Mouse (Mus musculus): ENCODE measurements around the gene Ugt1a2. TPM values are rescaled to one million over a fixed set of nuclear protein-coding genes. Genes with fewer than 3 reads are reported as not detected.
"Not testable (repeated sequence)": the region's sequence is repeated elsewhere in the genome, so short reads cannot be mapped to it uniquely, and the experiment has no call there.

The Ugt1a2 gene
- total and polyA plus RNA-seq, 3 experiments = not detected

DNA sequence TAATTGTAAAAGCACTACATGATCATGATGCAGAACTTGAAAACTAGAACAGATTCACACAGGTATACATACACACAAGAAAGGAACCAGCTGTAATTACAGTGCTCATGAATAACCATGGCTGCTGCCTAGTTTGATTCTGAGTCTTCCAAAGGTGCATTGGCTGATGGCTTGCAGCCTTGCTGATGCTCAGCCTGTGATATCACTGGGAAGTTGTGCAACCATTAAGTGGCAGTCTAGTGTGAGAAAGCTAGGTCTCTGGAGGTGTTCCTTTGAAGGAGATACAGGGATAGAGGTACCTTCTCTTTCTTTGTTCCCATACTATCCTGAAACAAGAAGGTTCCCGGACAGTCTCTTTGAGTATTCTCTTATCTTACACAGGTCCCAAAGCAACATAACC is 18.7 kb downstream of the Ugt1a2 start:
- intact Hi-C loops (cut with DNase I) = no loop called here
- no peak overlapping the region for H3K27ac ChIP-seq
- H3K79me2 ChIP-seq (replicated peaks; ENCODE audit: control insufficient read depth, insufficient read depth, low read length) = no peaks in the 10 kb centered on the region
- 15% methylated on average over 1 of the region's 1 CpGs for WGBS
- no peaks in the 10 kb centered on the region for H3K36me3 ChIP-seq (ENCODE audit: control insufficient read depth, insufficient read depth, low read length)
- DNase-seq = no peak
- no peaks in the 10 kb centered on the region for H3K27me3 ChIP-seq (ENCODE audit: control insufficient read depth, insufficient read depth, low read length)
- H3K4me3 ChIP-seq = no peak overlapping the region
- no peak for TF ChIP-seq POLR2A (IDR thresholded peaks at IDR 0.05; ENCODE audit: insufficient read depth, low read depth, low read length)
- TF ChIP-seq CTCF (IDR thresholded peaks at IDR 0.05) = no peak
- TF ChIP-seq EP300 (IDR thresholded peaks at IDR 0.05; ENCODE audit: insufficient read depth, low read depth, low read length) = no peak
- no peaks in the 10 kb centered on the region for H3K4me1 ChIP-seq (ENCODE audit: control insufficient read depth, insufficient read depth, low read length)
- no peak overlapping the region for H3K9ac ChIP-seq (ENCODE audit: low read depth, low read length)

DNA sequence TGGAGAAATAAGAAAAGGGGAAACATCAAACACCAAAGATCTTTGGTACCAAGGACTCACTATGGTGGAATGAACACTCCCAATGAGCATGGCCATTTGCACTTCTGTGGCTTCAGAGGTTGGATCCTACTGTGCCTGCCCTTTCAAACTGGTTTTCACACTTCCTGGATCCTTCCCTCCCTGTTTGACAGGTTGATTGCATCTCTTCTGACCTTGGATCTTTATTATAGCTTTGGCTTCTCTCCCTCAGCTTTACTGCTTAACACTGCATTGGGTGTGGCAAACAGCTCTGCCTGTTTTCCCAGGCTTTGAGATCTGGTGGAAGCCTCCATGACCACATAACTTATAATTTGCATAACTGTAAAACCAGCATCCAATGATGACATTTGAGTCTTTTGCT is 19.9 kb downstream of the Ugt1a2 start:
- Histone ChIP-seq H3K79me2 (replicated peaks; ENCODE audit: control insufficient read depth, insufficient read depth, low read length) (no peaks in the 10 kb centered on the region), H3K4me1 (ENCODE audit: control insufficient read depth, insufficient read depth, low read length) (no peaks in the 10 kb centered on the region), H3K36me3 (ENCODE audit: control insufficient read depth, insufficient read depth, low read length) (no peaks in the 10 kb centered on the region), H3K9ac (ENCODE audit: low read depth, low read length) (no peak overlapping the region), H3K4me3 (no peak overlapping the region), H3K27ac (no peak overlapping the region), H3K27me3 (ENCODE audit: control insufficient read depth, insufficient read depth, low read length) (no peaks in the 10 kb centered on the region)
- TF ChIP-seq CTCF (IDR thresholded peaks at IDR 0.05) (no peak), POLR2A (IDR thresholded peaks at IDR 0.05; ENCODE audit: insufficient read depth, low read depth, low read length) (no peak), EP300 (IDR thresholded peaks at IDR 0.05; ENCODE audit: insufficient read depth, low read depth, low read length) (no peak)
- DNase-seq = peak in 1 of 2 experiments; percentile 17
- intact Hi-C loops (cut with DNase I) = no loop called here

DNA sequence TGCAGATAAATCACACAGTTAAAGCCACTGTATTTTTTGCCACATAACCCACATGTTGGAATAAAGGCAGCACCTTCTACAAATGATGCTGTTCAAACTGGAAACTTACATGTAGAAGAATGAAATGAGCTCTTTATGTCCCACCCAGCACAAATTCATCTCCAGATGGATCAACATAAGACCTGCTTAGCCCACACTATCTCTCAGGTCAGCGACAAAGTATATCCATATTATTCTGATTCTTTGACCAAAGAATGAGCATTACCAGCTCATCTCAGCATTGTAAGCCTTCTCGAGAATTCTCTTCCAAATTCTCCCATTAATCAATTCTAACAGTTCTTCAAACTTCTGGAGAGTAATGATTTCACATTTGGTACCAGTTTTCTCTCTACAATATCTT is 21.8 kb downstream of the Ugt1a2 start:
- H3K79me2 ChIP-seq (replicated peaks; ENCODE audit: control insufficient read depth, insufficient read depth, low read length) = no peaks in the 10 kb centered on the region
- H3K9ac ChIP-seq (ENCODE audit: low read depth, low read length) = no peak overlapping the region
- intact Hi-C loops (cut with DNase I) = no loop called here
- H3K27ac ChIP-seq = no peak overlapping the region
- no peak for TF ChIP-seq CTCF (IDR thresholded peaks at IDR 0.05)
- TF ChIP-seq POLR2A (IDR thresholded peaks at IDR 0.05; ENCODE audit: insufficient read depth, low read depth, low read length) = no peak
- no peak for TF ChIP-seq EP300 (IDR thresholded peaks at IDR 0.05; ENCODE audit: insufficient read depth, low read depth, low read length)
- WGBS = 34% methylated on average over 2 of the region's 2 CpGs
- H3K4me1 ChIP-seq (ENCODE audit: control insufficient read depth, insufficient read depth, low read length) = no peaks in the 10 kb centered on the region
- H3K4me3 ChIP-seq = no peak overlapping the region
- H3K36me3 ChIP-seq (ENCODE audit: control insufficient read depth, insufficient read depth, low read length) = no peaks in the 10 kb centered on the region
- DNase-seq = no peak
- H3K27me3 ChIP-seq (ENCODE audit: control insufficient read depth, insufficient read depth, low read length) = no peaks in the 10 kb centered on the region

DNA sequence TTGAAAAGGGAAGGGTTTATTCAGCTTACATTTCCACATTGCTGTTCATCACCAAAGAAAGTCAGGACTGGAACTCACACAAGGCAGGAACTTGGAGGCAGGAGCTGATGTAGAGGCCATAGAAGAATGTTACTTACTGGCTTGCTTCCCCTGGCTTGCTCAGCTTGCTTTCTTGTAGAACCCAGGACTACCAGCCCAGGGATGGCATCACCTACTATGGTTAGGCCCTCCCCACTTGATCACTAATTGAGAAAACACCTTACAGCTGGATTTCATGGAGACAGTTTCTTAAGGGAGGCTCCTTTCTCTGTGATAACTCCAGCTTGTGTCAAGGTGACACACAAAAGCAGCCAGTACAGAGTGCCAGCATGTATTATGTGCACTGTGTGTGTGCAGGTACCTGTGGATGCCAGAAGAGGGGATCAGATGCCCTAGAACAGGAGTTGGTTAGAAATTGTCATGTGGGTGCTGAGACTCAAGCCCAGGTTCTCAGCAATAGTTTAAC is 22.7 kb downstream of the Ugt1a2 start:
- H3K27ac ChIP-seq; H3K79me2 ChIP-seq (replicated peaks; ENCODE audit: control insufficient read depth, insufficient read depth, low read length); H3K36me3 ChIP-seq (ENCODE audit: control insufficient read depth, insufficient read depth, low read length); H3K4me3 ChIP-seq; intact Hi-C loops (cut with DNase I); H3K9ac ChIP-seq (ENCODE audit: low read depth, low read length); DNase-seq; H3K4me1 ChIP-seq (ENCODE audit: control insufficient read depth, insufficient read depth, low read length); H3K27me3 ChIP-seq (ENCODE audit: control insufficient read depth, insufficient read depth, low read length): not testable (repeated sequence)

DNA sequence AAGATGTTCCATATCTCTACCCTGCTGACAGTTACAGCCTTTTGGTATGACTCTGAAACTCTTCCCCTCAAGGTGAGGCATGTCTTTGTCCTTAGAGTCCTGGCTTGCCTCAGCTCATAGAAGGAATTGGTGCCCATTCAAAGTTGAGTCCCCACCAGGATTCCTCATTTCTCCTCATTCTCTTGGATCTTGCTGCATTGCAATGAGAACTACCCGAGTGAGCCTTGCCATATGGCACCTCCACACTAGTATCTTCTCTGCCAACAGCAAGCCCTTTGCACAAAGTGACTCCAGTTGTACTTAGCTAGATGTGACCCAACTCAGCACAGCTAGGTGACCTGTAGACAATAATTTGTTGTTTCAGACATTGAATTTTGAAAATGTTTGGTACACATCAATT is 23.2 kb downstream of the Ugt1a2 start:
- intact Hi-C loops (cut with DNase I) = no loop called here
- TF ChIP-seq CTCF (IDR thresholded peaks at IDR 0.05) = no peak
- TF ChIP-seq POLR2A (IDR thresholded peaks at IDR 0.05; ENCODE audit: insufficient read depth, low read depth, low read length) = no peak
- TF ChIP-seq EP300 (IDR thresholded peaks at IDR 0.05; ENCODE audit: insufficient read depth, low read depth, low read length) = no peak

DNA sequence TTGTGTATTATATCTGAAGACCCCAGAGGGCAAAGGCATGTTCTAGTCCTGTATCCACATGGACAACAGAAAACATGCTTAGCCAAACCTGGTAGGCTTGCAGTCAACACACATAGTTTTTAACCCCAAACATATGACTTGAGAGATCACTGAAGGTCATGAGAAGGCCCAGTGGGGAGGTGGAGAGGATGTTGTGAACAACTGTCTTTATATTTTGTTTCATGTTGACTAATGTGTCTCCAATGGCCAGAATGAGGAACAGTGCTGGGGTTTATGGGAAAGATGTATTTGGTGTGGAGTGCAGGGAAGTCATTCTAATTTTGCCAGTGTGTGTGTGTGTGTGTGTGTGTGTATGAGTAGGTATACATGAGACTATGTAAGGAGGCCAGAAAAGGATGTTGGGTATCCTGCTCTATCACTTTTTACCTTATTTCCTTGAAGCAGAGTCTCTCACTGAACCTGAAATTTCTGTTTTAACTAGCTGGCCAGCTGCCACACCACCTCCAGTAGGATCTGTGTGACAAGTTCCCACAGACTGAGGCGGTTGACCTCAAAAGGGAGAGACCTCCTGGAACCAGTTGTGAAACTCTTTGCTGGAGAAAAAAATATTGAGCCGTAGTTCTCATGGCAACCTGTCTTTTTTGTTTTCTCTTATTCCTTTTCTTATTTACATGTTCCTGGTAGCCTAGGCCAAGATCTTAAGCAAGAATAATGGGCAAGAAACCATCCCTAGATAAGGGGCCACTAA is 23.8 kb downstream of the Ugt1a2 start:
- 56% methylated on average over 2 of the region's 2 CpGs for WGBS
- TF ChIP-seq CTCF (IDR thresholded peaks at IDR 0.05) (no peak), EP300 (IDR thresholded peaks at IDR 0.05; ENCODE audit: insufficient read depth, low read depth, low read length) (no peak), POLR2A (IDR thresholded peaks at IDR 0.05; ENCODE audit: insufficient read depth, low read depth, low read length) (no peak)
- intact Hi-C loops (cut with DNase I) = no loop called here
- Histone ChIP-seq H3K36me3 (ENCODE audit: control insufficient read depth, insufficient read depth, low read length) (no peaks in the 10 kb centered on the region), H3K4me3 (no peak overlapping the region), H3K79me2 (replicated peaks; ENCODE audit: control insufficient read depth, insufficient read depth, low read length) (no peaks in the 10 kb centered on the region), H3K9ac (ENCODE audit: low read depth, low read length) (no peak overlapping the region), H3K27me3 (ENCODE audit: control insufficient read depth, insufficient read depth, low read length) (no peaks in the 10 kb centered on the region), H3K27ac (no peak overlapping the region), H3K4me1 (ENCODE audit: control insufficient read depth, insufficient read depth, low read length) (no peaks in the 10 kb centered on the region)
- peak; percentile 24 to 34 for DNase-seq

More for the DNA sequence above, 23.2 kb downstream of the Ugt1a2 start:
- Histone ChIP-seq H3K27ac (no peak overlapping the region), H3K4me1 (ENCODE audit: control insufficient read depth, insufficient read depth, low read length) (no peaks in the 10 kb centered on the region), H3K4me3 (no peak overlapping the region), H3K36me3 (ENCODE audit: control insufficient read depth, insufficient read depth, low read length) (no peaks in the 10 kb centered on the region), H3K79me2 (replicated peaks; ENCODE audit: control insufficient read depth, insufficient read depth, low read length) (no peaks in the 10 kb centered on the region), H3K27me3 (ENCODE audit: control insufficient read depth, insufficient read depth, low read length) (no peaks in the 10 kb centered on the region), H3K9ac (ENCODE audit: low read depth, low read length) (no peak overlapping the region)
- DNase-seq = peak; percentile 25 to 27
- WGBS = 24% methylated on average over 1 of the region's 1 CpGs

DNA sequence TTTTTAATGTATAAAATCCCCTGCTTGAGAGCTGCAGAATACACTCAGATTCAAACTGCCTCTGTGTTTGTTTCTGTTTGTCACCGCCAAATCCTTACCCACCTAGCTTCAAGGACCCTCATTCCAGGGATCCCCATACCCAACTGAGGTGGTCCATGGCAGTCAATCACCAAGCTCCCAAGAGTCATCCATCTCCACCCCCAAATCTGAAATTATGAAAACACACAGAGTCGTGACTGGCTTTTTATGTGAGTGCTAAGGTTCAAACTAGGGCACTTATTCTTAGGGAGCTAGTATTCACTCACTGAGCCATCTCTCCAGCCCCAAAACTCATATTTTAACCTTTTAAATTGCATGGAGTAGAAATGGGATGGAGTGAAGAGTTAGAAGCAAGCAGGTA is 24.9 kb downstream of the Ugt1a2 start:
- H3K36me3 ChIP-seq (ENCODE audit: control insufficient read depth, insufficient read depth, low read length); H3K4me1 ChIP-seq (ENCODE audit: control insufficient read depth, insufficient read depth, low read length); H3K4me3 ChIP-seq; H3K27ac ChIP-seq; H3K79me2 ChIP-seq (replicated peaks; ENCODE audit: control insufficient read depth, insufficient read depth, low read length); intact Hi-C loops (cut with DNase I); H3K9ac ChIP-seq (ENCODE audit: low read depth, low read length); H3K27me3 ChIP-seq (ENCODE audit: control insufficient read depth, insufficient read depth, low read length); DNase-seq: not testable (repeated sequence)
- 24% methylated on average over 2 of the region's 2 CpGs for WGBS

Data from heart, adult 2 months (tissue).